Mouse (Mus musculus) embryonic facial prominence, embryonic 13.5 days (tissue): ENCODE measurements around the gene Slc5a3. TPM values are rescaled to one million over a fixed set of nuclear protein-coding genes. Genes with fewer than 3 reads are reported as not detected.
A peak's percentile ranks its signal among the peaks of the same experiment; 100 is the strongest.

Experiments used
- ATAC-seq: fragments of 200-750 bp; cut with Nextera tagmentation; 2 replicates; pipeline ENCODE4 v1.8.0; 2017; ENCODE audit warnings: low read depth; ENCODE audit not compliant: insufficient number of reproducible peaks, insufficient read depth, low FRiP score, low TSS enrichment
- H3K27ac ChIP-seq: fragments of 300-500 bp; sonication (generic); 2 replicates; pipeline ENCODE4 v1.5.1; 2015; ENCODE audit warnings: moderate library complexity, mild to moderate bottlenecking, inconsistent platforms
- H3K27me3 ChIP-seq: fragments of 300-500 bp; sonication (generic); 2 replicates; pipeline ENCODE4 v1.6.1; 2015; ENCODE audit warnings: mild to moderate bottlenecking, inconsistent platforms
- H3K36me3 ChIP-seq: fragments of 300-500 bp; sonication (generic); 2 replicates; pipeline ENCODE4 v1.6.1; 2015; ENCODE audit warnings: mild to moderate bottlenecking, inconsistent platforms
- H3K4me1 ChIP-seq: fragments of 300-500 bp; sonication (generic); 2 replicates; pipeline ENCODE4 v1.6.1; 2015; ENCODE audit warnings: inconsistent platforms
- H3K4me2 ChIP-seq: fragments of 300-500 bp; sonication (generic); 2 replicates; pipeline ENCODE4 v1.6.1; 2015; ENCODE audit warnings: moderate library complexity, mild to moderate bottlenecking, inconsistent platforms
- H3K4me3 ChIP-seq: fragments of 300-500 bp; sonication (generic); 2 replicates; pipeline ENCODE4 v1.5.1; 2015; ENCODE audit warnings: mild to moderate bottlenecking, inconsistent platforms
- H3K9ac ChIP-seq: fragments of 300-500 bp; sonication (generic); 2 replicates; pipeline ENCODE4 v1.6.1; 2015; ENCODE audit warnings: mild to moderate bottlenecking, inconsistent platforms
- H3K9me3 ChIP-seq: fragments of 300-500 bp; sonication (generic); 2 replicates; pipeline ENCODE4 v1.6.1; 2016; ENCODE audit warnings: inconsistent platforms
- WGBS: fragments of 180-500 bp; shearing (Covaris S2); methylation state at CpG from one replicate; pipeline ENCODE4 v1.1.7; 2015; ENCODE audit warnings: mixed read lengths; 5-methylcytosine and 5-hydroxymethylcytosine counted together
- polyA plus RNA-seq: library from polyadenylated mRNA; unstranded; fragments of >200 nt; fragmentation: Nextera tagmentation; extraction: Ambion mirVana; gene quantifications from 2 replicates; pipeline ENCODE4 v1.2.1, GENCODE M21; 2015

Slc5a3 gene
- 7.8 and 8.9 TPM in 2 replicates for polyA plus RNA-seq

DNA sequence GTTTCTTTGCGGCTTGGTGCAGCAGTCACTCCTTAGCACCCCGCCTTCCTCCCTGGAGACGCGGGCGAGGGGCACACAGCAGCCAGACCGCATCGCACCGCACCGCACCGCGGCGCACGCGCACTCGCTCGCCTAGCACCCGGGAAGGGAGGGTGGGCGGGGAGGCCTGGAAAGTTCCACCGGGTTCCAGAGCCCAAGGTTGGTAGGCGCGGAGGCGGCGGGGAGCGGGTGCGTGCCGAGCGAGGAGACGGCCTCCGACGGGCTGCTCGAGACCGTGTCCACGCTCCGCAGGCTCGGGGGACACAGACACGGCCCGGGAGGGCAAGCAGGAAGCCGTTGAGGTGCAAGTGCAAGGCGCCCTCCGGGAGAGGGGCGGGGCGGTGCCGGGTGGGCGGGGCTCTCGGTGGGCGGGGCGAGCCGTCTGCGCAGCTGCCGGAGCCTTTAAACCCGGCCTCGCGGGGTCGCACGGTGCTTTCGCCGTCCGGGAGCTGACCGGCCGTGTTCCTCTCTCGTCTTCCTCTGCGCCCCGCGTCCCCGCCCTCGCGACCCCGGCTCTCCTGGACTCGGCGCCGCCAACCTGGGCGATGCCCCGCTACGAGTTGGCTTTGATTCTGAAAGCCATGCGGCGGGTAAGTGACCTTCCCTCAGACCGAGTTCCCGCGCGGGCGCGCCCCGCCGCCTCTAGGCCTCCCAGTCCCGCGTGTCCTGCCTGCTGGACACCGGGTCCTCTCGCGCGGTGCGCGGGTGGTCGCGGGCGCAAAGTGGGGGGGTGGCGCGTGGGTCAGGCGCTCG, at the start of gene Slc5a3, which contains the start of the genes Mrps6 and Gm49711:
TSS of gene Slc5a3 (plus strand) at position 471 of the 792 bp plus-strand sequence.
TSS of gene Mrps6 (plus strand) at position 419 of the 792 bp plus-strand sequence.
TSS of gene Gm49711 (plus strand) at position 465 of the 792 bp plus-strand sequence.
- under 1% methylated on average over 85 of the region's 99 CpGs for WGBS
- H3K4me2 ChIP-seq = peak within 1 kb of the TSS; percentile 80

DNA sequence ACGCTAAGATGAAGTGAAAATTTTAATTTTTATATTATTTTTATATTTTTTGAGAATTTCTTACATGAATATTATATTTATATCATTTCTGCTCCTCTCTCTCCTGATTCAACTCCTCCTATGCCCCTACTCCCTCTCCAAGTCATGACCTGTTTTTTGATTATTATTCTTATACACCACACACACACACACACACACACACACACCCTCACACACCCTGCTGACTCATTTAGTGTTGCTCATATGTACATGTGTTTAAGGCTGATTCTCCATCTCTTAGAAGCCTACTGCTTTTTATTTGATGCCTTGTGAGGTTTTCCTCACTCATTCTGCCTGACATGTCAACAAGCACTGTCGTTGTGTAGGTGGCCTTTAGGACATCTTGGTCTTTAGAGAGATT, 48.5 kb upstream of the Slc5a3 start:
- no peak overlapping the region for H3K27ac ChIP-seq
- no peak overlapping the region for H3K9ac ChIP-seq
- 0 out of 2 replicates have a peak, but pooled peaks cover 5% of the 10 kb centered on the region for H3K9me3 ChIP-seq
- no peaks in the 10 kb centered on the region for H3K27me3 ChIP-seq
- H3K36me3 ChIP-seq = no peaks in the 10 kb centered on the region
- no peak overlapping the region for H3K4me3 ChIP-seq
- H3K4me1 ChIP-seq = no peaks in the 10 kb centered on the region
- ATAC-seq = no peak
- WGBS = 86% methylated on average over 2 of the region's 2 CpGs
- no peak overlapping the region for H3K4me2 ChIP-seq

More for the DNA sequence above, at the start of gene Slc5a3, which contains the start of the genes Mrps6 and Gm49711:
- Histone ChIP-seq H3K27ac (peak within 1 kb of the TSS; percentile 86), H3K4me3 (peak within 1 kb of the TSS; percentile 88), H3K9me3 (peaks cover 10% of the 10 kb centered on the region; the same call in 1 of the 2 replicates), H3K9ac (peak within 1 kb of the TSS; percentile 83), H3K4me1 (peaks cover 21% of the 10 kb centered on the region), H3K36me3 (peaks cover 23% of the 10 kb centered on the region), H3K27me3 (no peaks in the 10 kb centered on the region)
- peak; percentile 87 for ATAC-seq

DNA sequence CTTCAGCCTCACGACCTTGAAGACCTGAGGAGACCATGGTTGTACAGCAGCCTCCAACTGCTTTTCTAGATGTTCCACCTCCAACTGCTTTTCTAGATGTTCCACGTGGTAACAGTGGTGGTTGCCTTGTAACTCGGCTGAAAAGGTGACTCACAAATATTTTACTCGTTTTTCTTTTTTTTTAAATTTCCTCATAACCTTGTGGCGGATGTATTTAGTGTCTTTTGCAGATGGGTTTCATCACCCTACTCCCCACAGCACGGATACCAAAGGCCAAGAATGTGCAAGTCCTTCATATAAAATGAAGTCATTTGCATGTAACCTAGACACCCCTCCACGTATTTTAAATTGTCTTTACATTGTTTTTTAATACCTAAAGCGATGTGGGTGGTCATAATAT, 41.3 kb upstream of the Slc5a3 start:
- Histone ChIP-seq H3K27ac (no peak overlapping the region), H3K9ac (no peak overlapping the region), H3K4me3 (no peak overlapping the region), H3K27me3 (no peaks in the 10 kb centered on the region), H3K36me3 (no peaks in the 10 kb centered on the region), H3K9me3 (no peaks in the 10 kb centered on the region), H3K4me2 (no peak overlapping the region), H3K4me1 (peaks cover 14% of the 10 kb centered on the region)
- no peak for ATAC-seq
- WGBS = 81% methylated on average over 8 of the region's 8 CpGs

DNA sequence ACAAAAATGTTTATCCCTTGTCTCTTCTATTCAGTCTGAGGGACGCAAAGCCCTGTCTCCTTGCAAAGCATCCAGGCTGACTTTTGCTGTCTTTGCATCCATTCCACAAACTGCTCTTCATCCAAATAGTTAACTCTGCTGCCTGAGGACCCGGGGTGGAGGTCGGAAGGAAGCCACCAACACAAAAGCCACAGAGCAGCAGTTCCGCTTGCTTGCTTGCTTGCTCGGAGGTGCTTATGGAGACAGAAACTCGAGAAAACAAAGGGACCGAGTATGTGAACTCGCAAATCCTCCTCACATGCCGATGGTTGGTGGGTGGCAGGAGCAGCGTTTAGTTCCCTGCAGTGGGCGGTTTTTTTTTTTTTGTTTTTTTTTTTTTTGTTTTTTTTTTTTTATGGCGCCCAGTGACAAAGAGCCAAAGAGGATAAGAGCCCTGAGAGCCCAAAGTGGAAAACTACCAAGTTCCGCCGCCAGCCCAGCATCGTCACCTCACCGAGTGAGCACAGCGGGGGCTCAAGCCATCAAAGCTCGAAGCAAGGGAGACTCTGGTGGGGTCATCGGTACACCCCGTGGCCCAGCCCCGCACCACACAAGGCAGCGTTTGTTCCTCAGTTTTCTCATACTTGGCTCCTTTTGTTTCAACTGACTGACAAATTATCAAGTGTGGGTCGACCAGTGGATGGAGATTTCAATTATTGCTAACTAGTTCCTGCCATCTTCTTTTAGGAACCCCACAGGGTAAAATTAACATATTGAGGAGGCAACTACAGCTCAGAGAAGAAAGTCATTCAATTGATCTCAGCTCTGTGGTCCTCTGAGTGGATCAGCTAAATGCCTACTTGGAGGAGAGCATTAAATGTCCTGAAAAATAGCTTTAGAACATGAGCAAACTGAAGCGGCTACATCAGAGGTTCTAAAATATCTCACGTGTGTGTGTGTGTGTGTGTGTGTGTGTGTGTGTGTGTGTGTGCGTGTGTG, 38.7 kb upstream of the Slc5a3 start:
- Histone ChIP-seq H3K27ac (peak overlapping the region; percentile 71), H3K27me3 (no peaks in the 10 kb centered on the region), H3K4me1 (peaks cover 20% of the 10 kb centered on the region), H3K36me3 (no peaks in the 10 kb centered on the region), H3K4me3 (peak overlapping the region; percentile 39), H3K9me3 (no peaks in the 10 kb centered on the region), H3K9ac (peak overlapping the region; percentile 65), H3K4me2 (peak overlapping the region; percentile 62)
- ATAC-seq = no peak
- WGBS = 10% methylated on average over 26 of the region's 26 CpGs

DNA sequence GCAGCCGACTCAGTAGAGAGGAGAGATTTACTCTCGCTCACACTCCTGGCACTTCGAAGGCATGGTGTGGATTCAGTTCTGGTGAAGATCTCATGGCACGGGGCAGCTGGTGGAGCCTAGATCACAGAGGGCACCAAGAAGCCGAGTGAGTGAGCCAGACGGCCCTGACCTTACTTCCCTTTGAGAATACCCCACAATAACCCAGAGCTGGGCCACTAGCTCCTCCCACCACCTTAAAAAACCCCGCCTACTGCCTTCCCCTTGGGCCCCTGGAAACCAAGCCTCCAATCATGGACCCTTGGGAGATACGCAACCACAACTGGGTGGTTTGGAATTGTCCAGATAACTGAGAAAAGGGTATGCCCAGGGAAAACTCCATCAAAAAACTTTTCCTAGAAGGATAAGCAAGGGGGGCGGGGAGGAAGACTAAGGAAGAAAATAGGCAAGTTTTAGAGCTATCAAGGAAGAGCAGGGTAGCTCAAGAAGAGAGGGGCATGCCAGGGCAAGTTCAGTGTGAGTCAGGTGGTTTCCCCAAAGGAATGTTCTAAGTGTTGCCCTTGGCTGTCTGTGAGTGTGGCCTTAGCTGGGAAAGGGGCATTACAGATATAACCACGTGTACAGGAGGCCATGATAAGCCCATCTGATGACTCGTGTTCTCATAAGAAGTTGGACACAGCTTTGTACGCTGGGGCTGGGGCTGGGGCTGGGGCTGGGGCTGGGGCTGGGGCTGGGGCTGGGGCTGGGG, 36.3 kb upstream of the Slc5a3 start:
- ATAC-seq = no peak
- Histone ChIP-seq H3K9me3 (no peaks in the 10 kb centered on the region), H3K36me3 (no peaks in the 10 kb centered on the region), H3K4me3 (no peak overlapping the region), H3K27ac (no peak overlapping the region), H3K4me2 (no peak overlapping the region), H3K27me3 (no peaks in the 10 kb centered on the region), H3K9ac (no peak overlapping the region), H3K4me1 (peaks cover 20% of the 10 kb centered on the region)
- 75% methylated on average over 12 of the region's 12 CpGs for WGBS

DNA sequence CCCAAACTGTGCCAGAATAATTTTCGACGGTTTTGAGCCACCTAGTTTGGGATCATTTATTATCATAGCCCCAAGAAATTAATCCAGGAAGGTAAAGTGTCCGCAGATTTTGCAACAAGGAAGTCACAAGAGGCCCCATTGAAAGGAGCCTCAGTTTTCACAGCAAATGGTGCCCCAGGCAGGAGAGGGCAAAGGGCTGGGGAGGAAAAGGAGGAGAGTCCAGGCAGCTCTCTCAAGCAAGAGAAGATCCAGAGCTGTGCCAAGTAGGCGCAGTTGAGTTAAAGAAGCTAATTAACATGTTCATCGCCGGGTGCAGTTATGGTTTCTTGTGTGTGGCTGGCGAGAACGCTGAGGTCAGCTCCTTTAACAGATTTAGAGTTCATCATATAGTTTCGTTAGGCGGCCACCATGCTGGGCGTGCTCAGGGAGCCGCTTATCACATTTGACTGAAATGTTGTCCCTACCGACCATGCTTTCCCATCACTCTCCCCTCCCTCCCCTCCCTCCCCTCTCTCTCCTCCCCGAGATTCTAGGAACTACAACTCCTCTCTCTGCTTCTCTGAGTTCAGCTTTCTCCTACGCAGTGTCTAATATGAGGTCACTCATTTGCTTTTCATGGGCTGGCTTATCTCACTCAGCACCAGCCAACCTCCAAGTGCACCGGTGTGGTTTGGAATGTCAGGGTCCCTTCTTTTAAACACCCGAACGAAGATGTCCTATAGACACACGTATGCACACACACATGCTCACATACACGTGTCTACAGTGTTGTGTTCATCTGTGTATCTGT, 35.4 kb upstream of the Slc5a3 start:
- H3K36me3 ChIP-seq = no peaks in the 10 kb centered on the region
- H3K27me3 ChIP-seq = no peaks in the 10 kb centered on the region
- H3K4me2 ChIP-seq = no peak overlapping the region
- WGBS = 62% methylated on average over 20 of the region's 20 CpGs
- no peak overlapping the region for H3K4me3 ChIP-seq
- ATAC-seq = no peak
- H3K9me3 ChIP-seq = no peaks in the 10 kb centered on the region
- H3K27ac ChIP-seq = no peak overlapping the region
- peaks cover 20% of the 10 kb centered on the region for H3K4me1 ChIP-seq
- H3K9ac ChIP-seq = no peak overlapping the region

DNA sequence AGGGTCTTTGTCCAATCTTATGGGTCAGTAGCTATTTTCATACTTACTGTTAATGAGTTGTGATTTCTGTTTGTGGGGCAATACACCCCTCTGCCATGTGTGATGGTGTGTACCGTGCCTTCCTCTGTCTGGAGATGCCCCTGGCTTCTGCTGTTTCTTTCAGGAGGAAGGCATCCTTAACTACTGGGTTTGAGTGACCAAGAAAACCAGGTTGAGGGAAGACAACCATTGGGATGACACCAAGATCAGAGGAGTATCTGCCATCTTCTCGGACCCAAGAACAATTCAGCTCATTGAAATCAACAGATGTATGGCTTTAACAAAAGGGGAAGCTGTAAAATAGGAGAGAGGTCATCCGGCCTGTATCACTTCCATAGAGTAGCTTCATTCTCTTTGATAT, 24.8 kb upstream of the Slc5a3 start:
- Histone ChIP-seq H3K4me3 (no peak overlapping the region), H3K9me3 (no peaks in the 10 kb centered on the region), H3K27me3 (no peaks in the 10 kb centered on the region), H3K4me2 (no peak overlapping the region), H3K36me3 (no peaks in the 10 kb centered on the region), H3K9ac (no peak overlapping the region), H3K27ac (no peak overlapping the region), H3K4me1 (no peaks in the 10 kb centered on the region)
- WGBS = 87% methylated on average over 3 of the region's 3 CpGs
- ATAC-seq = no peak

DNA sequence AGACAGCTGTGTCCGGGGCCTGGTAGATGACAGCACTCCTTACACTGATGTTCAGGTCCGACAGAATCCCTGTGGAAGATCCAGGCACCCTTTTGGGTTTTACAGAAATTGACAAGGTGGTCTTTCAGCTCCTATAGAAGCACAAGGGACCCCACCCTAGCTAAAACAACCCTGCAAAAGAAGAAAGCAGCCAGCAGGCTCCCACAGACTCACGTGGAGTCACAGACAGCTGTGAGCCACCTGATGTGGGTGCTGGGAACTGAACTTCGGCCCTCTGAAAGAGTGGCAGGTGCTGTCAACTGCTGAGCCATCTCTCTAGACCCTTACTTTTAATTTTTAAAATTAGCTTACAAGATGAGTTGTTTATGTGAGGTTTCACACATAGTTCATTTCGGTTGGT, 23.4 kb upstream of the Slc5a3 start:
- no peak overlapping the region for H3K9ac ChIP-seq
- WGBS = 69% methylated on average over 5 of the region's 5 CpGs
- H3K36me3 ChIP-seq = no peaks in the 10 kb centered on the region
- H3K4me3 ChIP-seq = no peak overlapping the region
- no peaks in the 10 kb centered on the region for H3K4me1 ChIP-seq
- H3K27ac ChIP-seq = no peak overlapping the region
- no peak for ATAC-seq
- H3K9me3 ChIP-seq = no peaks in the 10 kb centered on the region
- H3K27me3 ChIP-seq = no peaks in the 10 kb centered on the region
- no peak overlapping the region for H3K4me2 ChIP-seq

DNA sequence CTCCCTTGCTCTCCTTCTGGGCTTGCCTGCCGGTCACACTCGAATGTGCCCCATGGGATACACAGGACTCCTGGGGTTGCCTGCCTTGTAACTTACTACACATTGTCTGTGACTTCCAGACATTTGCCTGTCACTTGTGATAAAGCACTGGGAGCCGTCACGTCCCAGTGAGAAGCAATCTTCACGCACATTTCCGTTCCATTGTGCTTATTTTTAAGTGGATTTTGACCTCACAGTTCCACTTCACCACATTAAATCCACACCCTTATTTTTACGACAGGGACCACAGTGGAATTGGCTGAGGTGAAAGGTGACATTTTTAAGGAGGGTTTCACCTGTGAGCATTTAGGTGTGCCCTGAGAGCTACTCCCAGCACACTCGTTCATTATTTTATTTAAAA, 21.4 kb upstream of the Slc5a3 start:
- no peak for ATAC-seq
- WGBS = 75% methylated on average over 8 of the region's 8 CpGs
- Histone ChIP-seq H3K36me3 (no peaks in the 10 kb centered on the region), H3K4me3 (no peak overlapping the region), H3K27ac (no peak overlapping the region), H3K4me2 (no peak overlapping the region), H3K27me3 (no peaks in the 10 kb centered on the region), H3K9me3 (no peaks in the 10 kb centered on the region), H3K9ac (no peak overlapping the region), H3K4me1 (no peaks in the 10 kb centered on the region)

DNA sequence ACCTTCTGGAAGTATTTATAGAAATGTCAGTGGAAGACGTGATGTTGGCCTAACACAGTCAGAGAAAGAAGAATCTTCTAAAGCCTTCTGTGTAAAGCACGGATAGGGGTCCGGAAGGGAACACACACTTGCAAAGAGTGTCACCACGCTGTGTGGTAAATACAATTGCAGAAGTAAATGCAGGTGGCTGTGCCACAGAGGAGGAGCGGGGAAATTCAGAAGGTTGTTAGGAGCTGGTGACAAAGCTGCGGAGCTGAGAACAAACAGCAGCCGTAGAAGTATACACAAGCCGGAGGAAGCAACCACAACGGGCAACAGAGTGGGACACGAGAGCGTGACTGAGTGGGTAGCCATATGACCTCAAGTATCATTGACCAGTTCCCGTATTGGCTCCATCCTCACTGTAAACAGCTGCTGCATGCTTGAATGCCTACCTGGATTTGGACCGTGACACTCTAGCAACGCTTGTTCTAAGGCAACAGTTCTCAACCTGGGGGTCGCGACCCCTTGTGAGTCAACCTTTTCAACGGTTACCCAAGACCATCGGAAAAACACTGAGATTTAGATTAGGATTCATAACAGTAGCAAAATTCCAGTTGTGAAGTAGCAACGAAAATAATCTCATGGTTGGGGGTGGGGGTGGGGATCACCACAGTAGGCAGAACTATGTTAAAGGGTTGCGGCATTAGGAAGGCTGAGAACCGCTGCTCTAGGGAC, 20.1 kb upstream of the Slc5a3 start:
- Histone ChIP-seq H3K27me3 (no peaks in the 10 kb centered on the region), H3K9ac (no peak overlapping the region), H3K36me3 (no peaks in the 10 kb centered on the region), H3K4me3 (no peak overlapping the region), H3K4me1 (no peaks in the 10 kb centered on the region), H3K27ac (no peak overlapping the region), H3K9me3 (no peaks in the 10 kb centered on the region), H3K4me2 (no peak overlapping the region)
- WGBS = 83% methylated on average over 21 of the region's 21 CpGs
- no peak for ATAC-seq
